Mouse (Mus musculus): ENCODE results near the gene Lrrc8c. TPM values are rescaled to one million over a fixed set of nuclear protein-coding genes. Genes with fewer than 3 reads are reported as not detected.

Gene Lrrc8c
- polyA plus RNA-seq, 1 experiment, result 7.9 TPM

DNA sequence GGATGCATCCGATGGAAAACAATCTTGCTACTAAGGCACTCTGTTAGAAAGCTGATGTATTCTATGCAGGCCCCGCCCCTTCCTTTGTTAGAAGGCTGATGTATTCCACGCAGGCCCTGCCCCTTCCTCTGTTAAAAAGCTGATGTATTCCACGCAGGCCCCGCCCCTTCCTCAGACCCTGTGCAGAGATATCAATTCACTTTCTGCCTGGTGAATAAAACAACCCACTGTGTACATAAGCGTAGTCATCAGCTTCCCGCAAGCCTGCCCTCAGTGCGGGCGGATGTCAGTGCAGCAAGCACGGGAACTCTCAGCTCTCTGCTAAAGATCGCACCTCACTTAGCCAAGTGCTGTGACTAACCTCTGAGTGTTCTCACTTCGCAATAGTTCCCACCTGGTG is 90.5 kb downstream of the Lrrc8c start:
- TF ChIP-seq POLR2A (IDR thresholded peaks at IDR 0.05; ENCODE audit: borderline replicate concordance, insufficient read depth, low read length), result no peak
- no peak for TF ChIP-seq CTCF (IDR thresholded peaks at IDR 0.05; ENCODE audit: borderline replicate concordance, insufficient read depth, low read depth, low read length)
- no peak for DNase-seq
- Histone ChIP-seq H3K27ac (ENCODE audit: insufficient read depth, low read length) (no peak overlapping the region), H3K27me3 (ENCODE audit: control insufficient read depth, insufficient read depth, low read length) (no peaks in the 10 kb centered on the region), H3K4me3 (replicated peaks; ENCODE audit: insufficient read depth, low read depth, low read length) (no peak overlapping the region), H3K4me1 (ENCODE audit: control insufficient read depth, insufficient read depth, low read length) (no peaks in the 10 kb centered on the region)
- WGBS, result 87% methylated on average over 12 of the region's 12 CpGs

DNA sequence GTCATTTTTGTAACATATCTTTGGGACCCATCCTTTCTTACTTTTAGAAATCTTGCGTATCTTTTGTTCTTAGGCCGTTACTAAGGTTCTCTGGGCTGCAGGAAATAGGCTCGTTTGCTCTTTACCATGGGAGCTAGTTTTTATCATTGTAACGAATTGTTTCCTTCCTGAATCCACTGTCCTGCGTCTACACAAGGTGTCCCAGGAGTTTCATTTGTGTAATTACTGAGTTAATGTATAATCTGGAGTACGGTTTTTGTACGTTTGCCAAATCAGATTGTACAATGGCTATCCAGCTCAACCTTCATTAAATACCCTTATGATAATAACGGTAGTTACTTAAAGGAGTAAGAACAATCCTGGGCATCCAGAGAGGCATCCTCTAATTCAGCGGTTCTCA is 93.8 kb downstream of the Lrrc8c start:
- Histone ChIP-seq H3K27ac (ENCODE audit: insufficient read depth, low read length) (no peak overlapping the region), H3K4me1 (ENCODE audit: control insufficient read depth, insufficient read depth, low read length) (no peaks in the 10 kb centered on the region), H3K27me3 (ENCODE audit: control insufficient read depth, insufficient read depth, low read length) (no peaks in the 10 kb centered on the region), H3K4me3 (replicated peaks; ENCODE audit: insufficient read depth, low read depth, low read length) (no peak overlapping the region)
- no peak for TF ChIP-seq CTCF (IDR thresholded peaks at IDR 0.05; ENCODE audit: borderline replicate concordance, insufficient read depth, low read depth, low read length)
- TF ChIP-seq POLR2A (IDR thresholded peaks at IDR 0.05; ENCODE audit: borderline replicate concordance, insufficient read depth, low read length), result no peak
- no peak for DNase-seq
- 88% methylated on average over 9 of the region's 9 CpGs for WGBS

DNA sequence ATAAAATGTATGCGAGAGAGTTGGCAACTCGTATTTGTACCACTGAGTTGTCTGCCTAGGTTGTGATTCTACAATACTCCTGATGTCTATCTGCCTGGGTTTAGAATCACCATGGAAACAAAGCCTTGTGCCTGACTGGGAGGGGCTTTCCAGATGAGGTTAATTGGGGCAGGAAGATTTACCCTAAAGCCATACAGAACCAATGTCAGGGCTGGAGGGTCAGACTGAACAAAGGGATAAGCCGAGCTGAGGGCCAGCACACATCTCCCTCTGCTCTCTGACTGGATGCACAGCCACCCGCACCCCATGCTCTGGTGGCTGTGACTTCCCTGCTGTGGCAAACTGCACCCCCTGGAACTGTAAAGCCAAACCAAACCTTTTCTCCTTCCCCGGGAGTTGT is 94.8 kb downstream of the Lrrc8c start:
- DNase-seq, result no peak
- Histone ChIP-seq H3K4me3 (replicated peaks; ENCODE audit: insufficient read depth, low read depth, low read length) (no peak overlapping the region), H3K27me3 (ENCODE audit: control insufficient read depth, insufficient read depth, low read length) (no peaks in the 10 kb centered on the region), H3K27ac (ENCODE audit: insufficient read depth, low read length) (no peak overlapping the region), H3K4me1 (ENCODE audit: control insufficient read depth, insufficient read depth, low read length) (no peaks in the 10 kb centered on the region)
- 64% methylated on average over 5 of the region's 5 CpGs for WGBS
- TF ChIP-seq POLR2A (IDR thresholded peaks at IDR 0.05; ENCODE audit: borderline replicate concordance, insufficient read depth, low read length) (no peak), CTCF (IDR thresholded peaks at IDR 0.05; ENCODE audit: borderline replicate concordance, insufficient read depth, low read depth, low read length) (no peak)

DNA sequence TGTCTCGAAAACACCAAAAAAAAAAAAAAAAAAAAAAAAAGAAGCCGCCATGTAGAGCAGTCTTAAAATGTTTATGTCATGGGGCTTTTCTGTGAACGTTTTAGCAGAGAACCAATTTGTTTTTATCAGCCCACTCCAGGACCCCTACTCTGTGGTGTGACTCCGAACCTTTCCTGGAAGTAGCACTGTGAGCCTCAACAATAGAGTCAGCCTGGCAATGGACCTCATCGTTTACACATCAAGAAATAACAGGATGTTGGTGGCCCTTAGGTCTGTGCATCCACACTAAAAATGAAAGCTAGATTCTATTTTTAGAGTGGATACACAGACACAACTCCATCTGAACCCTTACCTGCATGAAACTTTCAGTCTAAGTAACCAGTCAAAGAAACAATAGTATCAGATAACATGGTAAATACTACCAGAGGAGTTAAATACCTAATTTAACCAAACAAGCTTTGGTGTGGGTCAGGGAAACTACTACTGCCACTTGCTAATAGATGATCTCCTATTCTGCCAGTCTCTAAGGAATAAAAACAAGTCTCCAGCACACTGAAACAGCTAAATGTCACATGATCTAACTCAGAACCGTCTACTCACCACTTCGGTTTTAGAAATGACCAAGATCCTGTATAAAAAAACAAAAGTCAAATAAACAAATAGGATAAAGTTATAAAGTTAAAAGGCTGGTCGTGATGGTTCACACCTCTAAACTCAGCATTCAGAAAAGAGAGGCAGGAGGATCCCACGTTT is 95.7 kb downstream of the Lrrc8c start:
- Histone ChIP-seq H3K4me1 (ENCODE audit: control insufficient read depth, insufficient read depth, low read length) (no peaks in the 10 kb centered on the region), H3K4me3 (replicated peaks; ENCODE audit: insufficient read depth, low read depth, low read length) (no peak overlapping the region), H3K27ac (ENCODE audit: insufficient read depth, low read length) (no peak overlapping the region), H3K27me3 (ENCODE audit: control insufficient read depth, insufficient read depth, low read length) (no peaks in the 10 kb centered on the region)
- DNase-seq, result no peak
- WGBS, result 81% methylated on average over 9 of the region's 9 CpGs
- TF ChIP-seq CTCF (IDR thresholded peaks at IDR 0.05; ENCODE audit: borderline replicate concordance, insufficient read depth, low read depth, low read length), result no peak
- no peak for TF ChIP-seq POLR2A (IDR thresholded peaks at IDR 0.05; ENCODE audit: borderline replicate concordance, insufficient read depth, low read length)

DNA sequence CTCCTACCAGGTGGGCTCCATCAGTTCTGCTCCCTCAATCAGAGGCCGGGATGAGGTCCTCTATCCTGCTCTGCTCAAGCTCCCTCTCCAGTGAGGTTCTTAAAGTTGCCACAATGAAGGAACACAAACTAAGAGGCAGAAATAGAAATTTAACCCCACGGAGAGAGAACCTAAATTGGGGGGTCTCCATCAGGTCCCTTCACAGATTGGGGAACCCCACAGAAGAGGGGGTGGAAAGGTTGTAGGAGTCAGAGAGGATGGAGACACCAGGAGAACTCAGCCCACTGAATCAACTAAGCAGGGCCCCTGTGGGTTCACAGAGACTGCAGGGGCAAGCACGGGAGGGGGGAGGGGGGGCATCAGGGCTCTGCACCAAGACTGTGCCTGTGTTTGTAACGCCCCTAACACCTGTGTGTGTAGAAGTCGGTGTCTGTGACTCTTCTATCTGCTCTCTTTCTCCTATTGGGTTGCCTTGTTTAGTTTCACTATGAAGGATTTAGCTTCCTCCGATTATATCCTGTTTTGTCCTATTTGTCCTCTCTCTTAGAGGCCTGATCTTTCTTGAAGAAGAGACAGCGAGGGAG is 96.8 kb downstream of the Lrrc8c start:
- DNase-seq, result no peak
- H3K27ac ChIP-seq (ENCODE audit: insufficient read depth, low read length), result no peak overlapping the region
- no peak for TF ChIP-seq POLR2A (IDR thresholded peaks at IDR 0.05; ENCODE audit: borderline replicate concordance, insufficient read depth, low read length)
- no peak for TF ChIP-seq CTCF (IDR thresholded peaks at IDR 0.05; ENCODE audit: borderline replicate concordance, insufficient read depth, low read depth, low read length)
- no peak overlapping the region for H3K4me3 ChIP-seq (replicated peaks; ENCODE audit: insufficient read depth, low read depth, low read length)
- H3K4me1 ChIP-seq (ENCODE audit: control insufficient read depth, insufficient read depth, low read length), result no peaks in the 10 kb centered on the region
- 67% methylated on average over 7 of the region's 7 CpGs for WGBS
- no peaks in the 10 kb centered on the region for H3K27me3 ChIP-seq (ENCODE audit: control insufficient read depth, insufficient read depth, low read length)

DNA sequence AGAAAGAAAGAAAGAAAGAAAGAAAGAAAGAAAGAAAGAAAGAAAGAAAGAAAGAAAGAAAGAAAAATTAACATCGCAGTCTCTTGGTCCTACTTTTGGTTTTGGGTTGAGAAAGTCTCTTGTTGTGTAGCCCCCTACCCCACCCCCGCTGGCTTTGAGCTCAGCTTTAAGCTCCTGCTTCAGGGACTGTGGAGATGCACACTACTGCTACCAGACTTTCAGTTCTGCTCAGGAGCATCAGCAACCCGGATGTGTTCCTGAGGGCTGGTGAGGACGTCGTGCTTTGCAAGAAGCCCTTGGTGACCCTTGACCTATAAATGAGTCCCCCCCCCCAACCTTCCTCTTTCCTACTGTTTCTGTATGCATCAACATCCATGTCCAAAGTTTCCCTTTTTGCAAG is 97.3 kb downstream of the Lrrc8c start:
- H3K4me3 ChIP-seq (replicated peaks; ENCODE audit: insufficient read depth, low read depth, low read length), result no peak overlapping the region
- no peaks in the 10 kb centered on the region for H3K4me1 ChIP-seq (ENCODE audit: control insufficient read depth, insufficient read depth, low read length)
- no peaks in the 10 kb centered on the region for H3K27me3 ChIP-seq (ENCODE audit: control insufficient read depth, insufficient read depth, low read length)
- DNase-seq, result no peak
- no peak for TF ChIP-seq POLR2A (IDR thresholded peaks at IDR 0.05; ENCODE audit: borderline replicate concordance, insufficient read depth, low read length)
- TF ChIP-seq CTCF (IDR thresholded peaks at IDR 0.05; ENCODE audit: borderline replicate concordance, insufficient read depth, low read depth, low read length), result no peak
- no peak overlapping the region for H3K27ac ChIP-seq (ENCODE audit: insufficient read depth, low read length)
- WGBS, result 80% methylated on average over 5 of the region's 5 CpGs

DNA sequence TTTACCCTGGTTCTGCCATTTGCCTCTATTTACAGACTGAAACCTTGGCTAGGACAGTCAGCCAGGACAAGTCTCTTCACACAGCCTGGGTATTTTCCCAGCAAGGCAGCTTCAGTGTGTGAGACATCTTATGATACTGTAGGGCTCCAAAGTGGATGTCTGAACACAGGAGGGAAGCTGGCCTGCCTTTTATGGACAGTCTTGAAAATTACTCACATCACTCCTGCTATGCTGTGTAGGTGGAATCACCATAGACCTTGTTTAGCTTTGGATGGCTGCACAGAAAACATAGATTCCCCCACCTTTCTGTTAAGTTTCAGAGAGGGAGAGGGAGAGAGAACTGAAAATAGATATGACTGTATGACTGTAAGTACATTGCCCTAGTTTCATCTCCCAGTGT is 99.3 kb downstream of the Lrrc8c start:
- no peak overlapping the region for H3K27ac ChIP-seq (ENCODE audit: insufficient read depth, low read length)
- H3K4me1 ChIP-seq (ENCODE audit: control insufficient read depth, insufficient read depth, low read length), result no peaks in the 10 kb centered on the region
- DNase-seq, result no peak
- no peaks in the 10 kb centered on the region for H3K27me3 ChIP-seq (ENCODE audit: control insufficient read depth, insufficient read depth, low read length)
- no peak overlapping the region for H3K4me3 ChIP-seq (replicated peaks; ENCODE audit: insufficient read depth, low read depth, low read length)
- TF ChIP-seq CTCF (IDR thresholded peaks at IDR 0.05; ENCODE audit: borderline replicate concordance, insufficient read depth, low read depth, low read length) (no peak), POLR2A (IDR thresholded peaks at IDR 0.05; ENCODE audit: borderline replicate concordance, insufficient read depth, low read length) (no peak)

DNA sequence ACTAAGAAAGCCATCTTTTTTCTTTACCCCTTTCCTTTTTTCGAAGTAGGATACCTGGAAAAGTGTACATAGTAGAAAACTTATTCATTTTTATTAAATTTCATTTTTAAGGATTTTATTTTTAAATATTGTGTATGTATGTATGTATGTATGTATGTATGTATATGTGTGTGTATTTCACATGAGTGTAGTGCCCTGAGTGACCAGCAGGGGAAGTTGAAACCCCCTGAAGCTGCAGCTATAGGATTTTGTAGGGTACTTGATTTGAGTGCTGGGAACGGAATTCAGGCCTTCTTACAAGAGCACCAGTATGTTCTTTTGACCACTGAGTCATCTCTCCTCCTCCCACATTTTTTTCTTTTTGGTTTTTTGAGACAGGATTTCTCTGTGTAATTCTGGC is 100.5 kb downstream of the Lrrc8c start:
- DNase-seq, result no peak
- H3K27ac ChIP-seq (ENCODE audit: insufficient read depth, low read length), result no peak overlapping the region
- no peak for TF ChIP-seq CTCF (IDR thresholded peaks at IDR 0.05; ENCODE audit: borderline replicate concordance, insufficient read depth, low read depth, low read length)
- H3K4me3 ChIP-seq (replicated peaks; ENCODE audit: insufficient read depth, low read depth, low read length), result no peak overlapping the region
- H3K27me3 ChIP-seq (ENCODE audit: control insufficient read depth, insufficient read depth, low read length), result no peaks in the 10 kb centered on the region
- H3K4me1 ChIP-seq (ENCODE audit: control insufficient read depth, insufficient read depth, low read length), result no peaks in the 10 kb centered on the region
- 88% methylated on average over 2 of the region's 2 CpGs for WGBS
